Mouse (Mus musculus) cortical plate, adult 2 months (tissue): ENCODE results near the gene Gbgt1. TPM values are rescaled to one million over a fixed set of nuclear protein-coding genes. Genes with fewer than 3 reads are reported as not detected.

Experiments
- H3K27ac ChIP-seq: fragments of 200-500 bp; 2 replicates; pipeline ENCODE4 v1.5.1; 2012; ENCODE audit warnings: low read length, control low read depth, inconsistent platforms; ENCODE audit not compliant: insufficient read depth
- H3K4me1 ChIP-seq: fragments of 200-500 bp; 2 replicates; pipeline ENCODE4 v1.6.1; 2011; ENCODE audit warnings: low read length; ENCODE audit not compliant: control insufficient read depth, insufficient read depth
- H3K4me3 ChIP-seq: fragments of 200-500 bp; 2 replicates; pipeline ENCODE4 v1.5.1; 2011; ENCODE audit warnings: mild to moderate bottlenecking, low read length, control low read depth; ENCODE audit not compliant: insufficient read depth
- CTCF ChIP-seq: fragments of 200-500 bp; IDR thresholded peaks from 2 replicates; pipeline ENCODE4 v1.5.1; 2011; ENCODE audit warnings: mild to moderate bottlenecking, control low read depth, low read length; ENCODE audit not compliant: insufficient read depth; ENCODE audit errors: extremely low read depth
- POLR2A ChIP-seq: fragments of 200-500 bp; IDR thresholded peaks from 2 replicates; pipeline ENCODE4 v1.6.1; 2011; ENCODE audit warnings: mild to moderate bottlenecking, low read length, control low read depth; ENCODE audit not compliant: insufficient read depth; ENCODE audit errors: extremely low read depth
- polyA plus RNA-seq: library from polyadenylated mRNA; depleted of rRNA; stranded (reverse); fragments of >200 nt; gene quantifications from 2 replicates; pipeline ENCODE4 v1.2.3, GENCODE M21; 2012; rRNA removed

Gene Gbgt1
- 1.8 and 2.0 TPM in 2 replicates for polyA plus RNA-seq

DNA sequence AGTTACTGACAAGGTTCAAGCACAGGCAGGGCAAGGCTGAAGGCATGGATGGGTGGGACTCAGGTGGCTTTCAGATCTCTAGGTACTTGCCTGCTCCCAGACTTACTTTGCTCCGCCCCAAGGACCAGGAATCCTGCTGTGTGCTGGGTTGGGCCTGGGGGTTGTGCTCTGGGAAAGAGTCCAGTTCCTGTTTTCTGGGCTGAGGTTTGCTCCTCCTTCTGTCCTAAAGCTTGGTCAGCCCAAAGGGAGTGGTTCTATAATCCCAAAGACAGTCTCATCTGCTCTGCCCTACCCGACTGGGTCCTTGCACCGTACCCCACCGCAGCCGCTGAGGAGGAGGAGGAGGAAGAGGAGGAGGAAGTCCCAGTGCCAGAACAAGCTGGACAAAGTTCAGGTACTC lies at the start of gene Gbgt1:
Gene Gbgt1 (plus strand): TSS at position 221 of the 400 bp plus-strand sequence.
- TF ChIP-seq CTCF (no peak), POLR2A (no peak)
- Histone ChIP-seq H3K4me3 (no peak within 1 kb of the TSS), H3K27ac (no peak within 1 kb of the TSS), H3K4me1 (no peaks in the 10 kb centered on the region)

DNA sequence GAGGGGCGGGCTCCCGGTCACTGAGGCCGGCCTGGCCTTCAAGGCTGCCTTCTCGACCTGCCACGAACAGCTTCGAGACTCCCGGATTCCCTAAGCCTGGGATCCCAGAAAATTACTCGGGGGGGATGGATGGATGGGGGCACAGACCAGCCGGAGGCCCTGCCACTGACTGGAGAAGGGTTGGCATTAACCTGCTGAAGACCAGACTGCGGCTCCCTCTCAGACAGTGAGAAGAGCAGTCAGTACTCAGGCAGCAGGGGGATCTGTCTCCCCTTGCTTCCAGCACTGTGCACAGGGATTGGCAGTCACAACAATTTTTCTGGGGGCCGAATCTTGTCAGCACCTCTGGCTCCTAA lies 49.4 kb upstream of the Gbgt1 start:
- TF ChIP-seq CTCF (no peak), POLR2A (no peak)
- H3K4me1 ChIP-seq = peaks cover 2% of the 10 kb centered on the region; the same call in 1 of the 2 replicates
- peak overlapping the region; percentile 73 for H3K4me3 ChIP-seq
- no peak overlapping the region for H3K27ac ChIP-seq

DNA sequence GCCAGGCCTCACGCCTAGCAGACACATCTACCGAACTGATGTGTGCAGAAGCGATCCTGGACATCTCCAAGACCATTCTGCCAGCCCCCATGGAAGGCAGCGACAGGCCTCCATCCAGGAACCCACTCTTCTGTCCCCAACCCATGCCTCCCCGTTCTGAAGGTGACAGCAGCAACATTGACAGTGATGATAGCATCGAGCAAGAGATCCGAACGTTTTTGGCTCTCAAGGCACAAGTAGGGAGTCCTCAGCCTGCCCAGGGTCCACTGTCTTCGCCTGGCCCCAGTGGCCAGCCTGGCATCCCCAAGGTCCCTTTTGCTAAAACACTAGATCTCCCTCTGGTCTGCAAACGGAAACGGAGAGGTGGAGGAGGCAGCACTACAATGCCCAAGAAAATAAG lies 45.0 kb upstream of the Gbgt1 start:
- TF ChIP-seq CTCF = no peak
- no peak for TF ChIP-seq POLR2A
- H3K4me1 ChIP-seq = no peaks in the 10 kb centered on the region
- no peak overlapping the region for H3K4me3 ChIP-seq
- H3K27ac ChIP-seq = no peak overlapping the region

DNA sequence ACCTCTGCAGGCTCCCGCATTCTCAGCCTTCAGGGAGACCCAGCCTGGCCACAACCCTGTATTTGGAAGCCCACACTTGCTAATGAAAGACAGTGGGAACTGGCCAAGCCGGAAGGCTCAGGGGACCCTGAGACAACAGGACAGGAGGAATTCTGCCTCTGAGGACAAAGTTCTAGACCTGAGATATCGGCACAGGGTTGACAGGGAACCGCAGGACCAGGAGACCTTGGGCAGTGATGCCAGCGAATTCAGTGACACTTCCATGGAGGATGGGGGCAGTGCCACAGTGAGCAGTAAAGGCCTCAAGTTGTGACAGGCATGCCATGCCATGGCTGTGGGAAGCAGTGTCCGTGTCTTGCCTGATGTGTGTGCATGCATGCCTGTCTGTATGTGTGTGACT lies 43.2 kb upstream of the Gbgt1 start:
- H3K27ac ChIP-seq = no peak overlapping the region
- no peaks in the 10 kb centered on the region for H3K4me1 ChIP-seq
- TF ChIP-seq CTCF (no peak), POLR2A (no peak)
- H3K4me3 ChIP-seq = no peak overlapping the region

DNA sequence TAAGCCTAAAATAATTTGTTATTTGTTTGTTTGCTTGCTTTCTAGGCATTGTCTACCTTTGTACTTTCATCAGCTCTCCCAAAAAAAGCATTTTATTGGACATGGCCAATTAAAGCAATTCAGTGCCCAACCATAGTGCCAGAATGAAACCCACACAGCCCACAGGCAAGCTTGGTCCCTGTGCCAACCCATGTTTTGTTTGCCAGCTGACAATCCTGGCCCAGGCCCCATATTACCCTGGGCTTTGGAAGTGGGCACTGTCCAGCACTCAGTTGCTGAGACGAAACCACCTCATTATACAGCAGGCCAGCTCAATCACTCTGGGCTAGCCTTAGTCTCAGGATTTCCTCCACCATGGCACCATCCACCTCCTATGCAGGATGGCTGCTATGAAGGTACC lies 40.1 kb upstream of the Gbgt1 start:
- Histone ChIP-seq H3K4me1 (no peaks in the 10 kb centered on the region), H3K4me3 (no peak overlapping the region), H3K27ac (no peak overlapping the region)
- TF ChIP-seq CTCF (no peak), POLR2A (no peak)

DNA sequence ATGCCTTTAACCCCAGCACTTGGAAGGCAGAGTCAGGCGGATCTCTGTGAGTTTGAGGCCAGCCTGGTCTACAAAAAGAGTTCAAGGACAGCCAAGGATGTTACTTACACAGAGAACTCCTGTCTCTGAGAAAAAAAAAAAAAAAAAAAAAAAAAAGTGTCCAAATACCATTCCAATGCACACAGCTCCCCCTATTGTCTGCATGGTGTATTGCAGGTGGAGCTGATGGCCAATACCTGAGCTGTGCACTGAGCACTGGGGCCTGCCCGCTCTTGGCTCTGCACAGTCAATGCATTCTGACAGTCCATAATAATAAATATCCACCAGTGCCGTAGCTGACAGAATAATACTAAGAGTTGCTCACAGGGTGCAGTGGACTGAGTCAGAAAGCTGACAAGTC lies 32.8 kb upstream of the Gbgt1 start:
- H3K4me1 ChIP-seq = peaks cover 4% of the 10 kb centered on the region; the same call in 1 of the 2 replicates
- H3K4me3 ChIP-seq = no peak overlapping the region
- TF ChIP-seq POLR2A (no peak), CTCF (peak; percentile 71)
- H3K27ac ChIP-seq = no peak overlapping the region

DNA sequence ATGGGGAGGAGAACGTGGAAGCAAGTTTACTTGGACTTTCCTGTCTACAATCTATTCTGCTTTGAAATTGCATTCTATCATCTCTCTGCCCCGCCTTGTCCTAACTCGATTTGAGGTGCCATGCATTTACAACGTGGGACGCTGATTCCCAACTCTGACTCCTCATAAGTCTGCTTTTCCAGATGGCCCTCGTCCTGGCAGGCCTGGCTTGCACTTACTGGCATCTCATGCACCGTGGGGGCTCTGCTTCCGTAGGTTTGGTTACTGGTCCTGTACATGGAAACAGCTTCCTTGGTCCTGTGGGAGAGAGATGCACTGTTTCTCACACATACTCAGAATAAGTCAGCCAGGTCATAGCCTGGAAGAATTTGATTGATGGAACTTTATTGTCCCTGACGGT lies 31.8 kb upstream of the Gbgt1 start:
- Histone ChIP-seq H3K27ac (no peak overlapping the region), H3K4me1 (peaks cover 4% of the 10 kb centered on the region; the same call in 1 of the 2 replicates), H3K4me3 (no peak overlapping the region)
- TF ChIP-seq POLR2A (no peak), CTCF (no peak)

DNA sequence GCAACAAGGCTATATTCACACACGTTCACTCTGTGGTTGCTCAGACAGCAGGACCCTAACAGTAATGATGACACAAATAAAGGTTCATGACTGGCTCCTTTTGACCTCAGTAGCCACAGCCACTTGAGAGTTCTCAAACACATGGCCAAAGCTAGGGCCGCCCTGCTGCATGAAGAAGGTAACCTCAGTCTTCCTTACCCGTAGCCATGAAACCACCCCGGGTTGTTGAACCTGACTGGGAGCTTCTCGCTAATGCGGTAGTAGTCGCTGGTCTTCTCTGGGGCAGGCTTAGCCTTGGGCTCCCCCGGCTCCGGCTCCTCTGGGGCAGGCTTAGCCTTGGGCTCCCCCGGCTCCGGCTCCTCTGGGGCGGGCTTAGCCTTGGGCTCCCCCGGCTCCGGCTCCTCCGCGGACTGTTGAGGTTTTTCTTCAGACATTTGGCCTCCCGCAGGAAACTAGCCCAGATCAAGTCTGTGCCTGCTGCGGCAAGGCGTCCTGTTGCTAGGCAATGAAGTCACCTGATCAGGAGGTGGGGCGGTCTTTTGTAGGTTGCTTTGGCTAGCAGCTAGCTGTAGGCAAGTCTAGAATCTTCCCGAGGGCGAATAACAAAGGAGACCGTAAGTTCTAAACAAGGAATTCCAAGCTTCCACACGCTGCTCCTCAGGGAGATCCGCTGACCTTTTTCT lies 30.7 kb upstream of the Gbgt1 start, which contains the start of gene 1700007K13Rik:
Gene 1700007K13Rik (minus strand): TSS at position 497 of the 683 bp plus-strand sequence.
- peaks cover 4% of the 10 kb centered on the region; the same call in 1 of the 2 replicates for H3K4me1 ChIP-seq
- no peak within 1 kb of the TSS for H3K27ac ChIP-seq
- H3K4me3 ChIP-seq = no peak within 1 kb of the TSS
- no peak for TF ChIP-seq CTCF
- no peak for TF ChIP-seq POLR2A

DNA sequence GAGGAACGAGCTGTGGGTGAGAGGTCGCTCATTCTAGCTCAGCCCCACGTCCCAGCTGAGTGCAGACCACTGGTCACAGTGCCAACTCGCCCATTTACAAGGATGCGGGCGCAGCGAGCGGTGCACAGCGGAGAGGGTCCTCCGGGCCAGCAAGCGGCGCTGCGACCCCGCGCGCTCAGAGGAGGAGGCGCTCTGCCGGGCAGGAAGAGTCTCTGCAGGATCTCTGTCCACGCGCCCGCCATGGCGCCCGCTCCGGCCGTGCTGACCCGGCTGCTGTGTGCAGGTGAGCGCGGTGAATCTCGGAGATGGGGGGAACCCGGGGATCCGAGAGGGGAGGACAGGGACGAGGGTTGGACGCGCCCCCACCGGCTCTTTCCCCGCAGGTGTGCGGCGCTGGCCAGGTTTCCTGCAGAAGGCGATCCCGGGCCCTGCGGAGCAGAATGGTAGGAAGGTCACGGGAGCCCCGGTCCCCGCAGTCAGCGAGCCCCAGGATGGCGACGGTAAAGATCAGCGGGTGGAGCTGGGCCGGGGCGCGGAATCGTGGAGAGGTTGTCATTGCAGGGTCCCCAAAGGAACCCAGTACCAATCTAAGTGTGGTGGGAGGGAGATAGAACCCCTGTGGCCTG lies 28.7 kb upstream of the Gbgt1 start, which contains the start of gene Mrps2:
Gene Mrps2 (plus strand): TSS at position 207 of the 626 bp plus-strand sequence.
- Histone ChIP-seq H3K4me3 (peak within 1 kb of the TSS; percentile 70), H3K4me1 (peaks cover 4% of the 10 kb centered on the region; the same call in 1 of the 2 replicates), H3K27ac (no peak within 1 kb of the TSS)
- TF ChIP-seq CTCF = peak; percentile 58
- peak; percentile 58; the same call in 1 of the 2 replicates for TF ChIP-seq POLR2A

DNA sequence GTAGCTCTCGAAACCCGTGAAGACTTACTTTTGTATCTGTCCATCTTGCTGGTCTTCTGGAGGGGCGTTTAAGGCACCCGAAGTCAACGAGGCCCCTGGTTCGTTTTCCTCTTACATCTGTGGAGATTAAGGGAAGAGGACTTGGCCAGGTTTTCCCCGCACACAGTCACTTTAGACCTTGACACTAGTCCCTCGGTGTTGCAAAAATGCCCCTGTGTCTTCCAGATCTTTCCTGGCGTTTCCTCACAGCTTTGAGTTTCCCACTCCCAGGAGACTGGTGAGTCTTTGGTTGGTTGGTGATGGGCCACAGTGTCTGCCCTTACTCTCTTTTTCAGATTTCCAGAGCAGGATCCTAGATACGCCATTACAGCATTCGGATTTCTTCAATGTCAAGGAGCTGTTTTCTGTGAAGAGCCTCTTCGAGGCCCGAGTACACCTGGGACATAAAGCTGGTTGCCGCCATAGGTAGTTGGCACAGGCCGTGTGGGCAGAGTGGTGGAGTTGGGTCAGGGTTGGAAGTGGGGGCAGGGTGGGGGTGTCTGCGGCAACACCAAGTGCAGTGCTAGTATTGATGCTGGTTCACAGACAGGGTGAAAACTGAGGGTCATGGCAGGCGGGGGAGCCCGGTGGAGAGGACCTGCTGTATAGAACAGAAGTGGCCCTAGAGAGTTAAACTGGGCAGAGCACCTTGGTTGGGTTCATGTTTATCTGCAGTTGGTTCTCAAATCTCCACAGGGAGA lies 28.0 kb upstream of the Gbgt1 start:
- Histone ChIP-seq H3K4me3 (peak overlapping the region; percentile 70), H3K4me1 (peaks cover 4% of the 10 kb centered on the region; the same call in 1 of the 2 replicates), H3K27ac (no peak overlapping the region)
- TF ChIP-seq CTCF = no peak
- no peak for TF ChIP-seq POLR2A
